Comparison of ENCODE assay signal across 20 mouse cellular contexts in the genomic region with DNA sequence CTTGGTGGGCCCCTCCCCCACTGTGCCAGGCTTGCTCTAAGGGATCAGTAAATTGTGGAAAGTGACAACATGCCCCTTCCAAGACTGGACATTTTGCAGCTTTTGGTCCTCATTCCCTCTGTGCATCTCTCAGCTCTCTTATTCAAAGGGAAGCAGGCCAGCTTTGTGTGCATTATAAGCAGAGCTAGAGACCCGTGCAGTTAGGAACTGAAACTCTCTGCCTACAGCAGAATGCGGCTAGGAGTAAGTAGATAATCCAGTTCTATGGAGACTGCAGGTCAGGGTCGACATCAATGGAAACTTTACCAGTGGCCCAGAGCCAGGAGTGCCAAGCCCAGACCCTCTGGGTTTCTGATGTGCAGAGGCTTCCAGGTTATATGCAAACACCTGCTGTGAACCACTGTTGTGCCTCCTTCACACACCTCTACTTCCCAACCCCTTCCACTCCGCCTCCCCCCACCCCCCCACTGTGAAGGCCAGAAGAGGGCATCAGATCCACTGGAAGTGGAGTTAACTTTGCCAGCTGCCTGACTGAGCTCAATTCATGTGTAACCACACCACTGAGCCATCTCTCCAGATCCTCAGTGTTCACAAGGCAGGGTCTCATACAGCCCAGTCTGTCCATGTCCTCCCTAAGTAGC. TPM values are rescaled to one million over a fixed set of nuclear protein-coding genes. Genes with fewer than 3 reads are reported as not detected.
DNase-seq lines count a peak whose midpoint lies in the region; ATAC-seq lines count a peak whose summit lies in the region.
"Had no signal": no experiment of that assay in that cellular context is flagged by ENCODE, and none has a peak within 500 bp of the region (broad histone marks: within the 10 kb centered on the region; RNA-seq: fewer than 3 reads in every experiment).

No protein-coding gene starts in this region.

- H3K9ac ChIP-seq in heart, embryonic 12.5 days: peak overlapping the region; percentile 27; the same call in 1 of the 2 replicates
- H3K9ac ChIP-seq: hindbrain, embryonic 12.5 days; liver, embryonic 14.5 days; lung, embryonic 15.5 days had no signal

- DNase-seq in heart, embryonic 10.5 days (ENCODE audit: low spot score): no peak
- peak; percentile 52 for DNase-seq in ES-CJ7 (ENCODE audit: low read depth, low spot score)
- DNase-seq in MN1 (ENCODE audit: low spot score): no peak
- no peak for DNase-seq in spleen, postnatal 10 days (ENCODE audit: low spot score in 2 of 2)
- DNase-seq: adrenal gland, adult 8-10 months; cerebellum, adult 9-10 months; heart, postnatal 14 days; kidney, adult 11 months; lung, postnatal 36 days; right cerebral cortex, postnatal 14 days had no signal

- no peaks in the 10 kb centered on the region for H3K27me3 ChIP-seq in heart, embryonic 12.5 days (replicated peaks)
- H3K27me3 ChIP-seq in heart, embryonic 10.5 days (ENCODE audit: insufficient read depth, poor library complexity, severe bottlenecking): no peaks in the 10 kb centered on the region
- H3K27me3 ChIP-seq in megakaryocyte, embryonic 14.5 days (replicated peaks): no peaks in the 10 kb centered on the region
- H3K27me3 ChIP-seq: hindbrain, embryonic 12.5 days; lung, embryonic 15.5 days had no signal

- peaks cover 7% of the 10 kb centered on the region; the same call in 1 of the 2 replicates for H3K36me3 ChIP-seq in heart, embryonic 12.5 days
- H3K36me3 ChIP-seq in heart, embryonic 10.5 days: 0 out of 2 replicates have a peak, but pooled peaks cover 2% of the 10 kb centered on the region
- peaks cover 19% of the 10 kb centered on the region for H3K36me3 ChIP-seq in megakaryocyte, embryonic 14.5 days (replicated peaks; ENCODE audit: low read length)
- H3K36me3 ChIP-seq: hindbrain, embryonic 12.5 days; lung, embryonic 15.5 days had no signal

- H3K4me1 ChIP-seq in heart, embryonic 12.5 days (replicated peaks): peaks cover 7% of the 10 kb centered on the region
- H3K4me1 ChIP-seq in heart, embryonic 10.5 days: peaks cover 4% of the 10 kb centered on the region; the same call in 1 of the 2 replicates
- H3K4me1 ChIP-seq in megakaryocyte, embryonic 14.5 days: peaks cover 43% of the 10 kb centered on the region
- H3K4me1 ChIP-seq: lung, embryonic 15.5 days had no signal

- H3K4me3 ChIP-seq in heart, embryonic 12.5 days: no peak overlapping the region
- H3K4me3 ChIP-seq in heart, embryonic 10.5 days: no peak overlapping the region
- H3K4me3 ChIP-seq in megakaryocyte, embryonic 14.5 days (replicated peaks): peak overlapping the region; percentile 42
- H3K4me3 ChIP-seq: hindbrain, embryonic 12.5 days; lung, embryonic 15.5 days had no signal

- H3K27ac ChIP-seq in heart, embryonic 12.5 days (ENCODE audit: poor library complexity, severe bottlenecking): no peak overlapping the region
- no peak overlapping the region for H3K27ac ChIP-seq in heart, embryonic 10.5 days
- H3K27ac ChIP-seq: hindbrain, embryonic 12.5 days; kidney, postnatal 0 days; liver, embryonic 14.5 days; lung, embryonic 15.5 days had no signal

- no peaks in the 10 kb centered on the region for H3K9me3 ChIP-seq in heart, embryonic 12.5 days (replicated peaks)
- no peaks in the 10 kb centered on the region for H3K9me3 ChIP-seq in heart, embryonic 10.5 days
- H3K9me3 ChIP-seq in megakaryocyte, embryonic 14.5 days: no peaks in the 10 kb centered on the region
- H3K9me3 ChIP-seq: hindbrain, embryonic 12.5 days; lung, embryonic 15.5 days had no signal

- H3K4me2 ChIP-seq in heart, embryonic 12.5 days: no peak overlapping the region
- H3K4me2 ChIP-seq: hindbrain, embryonic 12.5 days; lung, embryonic 15.5 days; midbrain, embryonic 11.5 days had no signal

- no peak for ATAC-seq in heart, embryonic 12.5 days (ENCODE audit: insufficient number of reproducible peaks, low FRiP score)
- ATAC-seq in megakaryocyte, adult 5-6 weeks (ENCODE audit: poor library complexity, severe bottlenecking): no peak
- ATAC-seq in granulocyte monocyte progenitor cell, adult 5-6 weeks (replicated peaks; ENCODE audit: poor library complexity, severe bottlenecking): peak; percentile 28
- ATAC-seq: activated CD4-positive, CD25-positive, alpha-beta regulatory T cell, adult 4 months had no signal

- 37% methylated on average over 4 of the region's 4 CpGs for WGBS in heart, embryonic 12.5 days
- 30% methylated on average over 4 of the region's 4 CpGs for WGBS in heart, embryonic 10.5 days

RNA-seq across cellular contexts. Expression of a gene that starts 11.2 kb away (rescaled TPM):
- polyA plus RNA-seq in heart, embryonic 12.5 days (2016; fragmentation: Nextera tagmentation; extraction: Ambion mirVana): 5.7 and 6.9 TPM in 2 replicates
- 5.3 and 5.5 TPM in 2 replicates for polyA plus RNA-seq in heart, embryonic 10.5 days (2016; fragmentation: Nextera tagmentation; extraction: Ambion mirVana)
- 0.86 and 3.0 TPM in 2 replicates for polyA plus RNA-seq in megakaryocyte, embryonic 14.5 days (2012; ENCODE audit: insufficient read depth, low replicate concordance)
- 37.9 and 43.1 TPM in 2 replicates for total RNA-seq in megakaryocyte, adult 5-6 weeks (2015)
- 28.8 and 35.0 TPM in 2 replicates for total RNA-seq in megakaryocyte, adult 5-6 weeks (2017)
- total RNA-seq in granulocyte monocyte progenitor cell, adult 5-6 weeks (2014; fragmentation: Nextera tagmentation): 81.3 and 84.3 TPM in 2 replicates
- total RNA-seq in granulocyte monocyte progenitor cell, adult 5-6 weeks (2017): 63.3 and 67.0 TPM in 2 replicates
